21 mouse cellular contexts compared by ENCODE assay signal in genomic region chr11:115651680-115652079, GRCm38 (mm10).
"Had no signal": no experiment of that assay in that cellular context is flagged by ENCODE, and none has a peak within 500 bp of the region (broad histone marks: within the 10 kb centered on the region; RNA-seq: fewer than 3 reads in every experiment).

No protein-coding gene starts in this region.

- DNase-seq: kidney, postnatal 25 days; left cerebral cortex, postnatal 4 days; liver, postnatal 0 days; lung, embryonic 14.5 days; right cerebral cortex, adult 18-20 months; right cerebral cortex, postnatal 14 days; right cerebral cortex, postnatal 4 days; thymus, adult 2 months; thymus, postnatal 14 days; thymus, postnatal 4 days had no signal

- H3K9ac ChIP-seq: limb, embryonic 12.5 days; limb, embryonic 15.5 days; liver, embryonic 14.5 days; liver, postnatal 0 days; lung, embryonic 14.5 days; midbrain, embryonic 12.5 days; midbrain, embryonic 15.5 days; neural tube, embryonic 12.5 days; neural tube, embryonic 15.5 days had no signal

- H3K27ac ChIP-seq: kidney, postnatal 0 days; limb, embryonic 12.5 days; limb, embryonic 15.5 days; liver, embryonic 14.5 days; midbrain, embryonic 12.5 days; midbrain, embryonic 15.5 days; neural tube, embryonic 12.5 days; neural tube, embryonic 15.5 days; stomach, postnatal 0 days had no signal

- H3K4me1 ChIP-seq: limb, embryonic 12.5 days; midbrain, embryonic 12.5 days; midbrain, embryonic 15.5 days; neural tube, embryonic 12.5 days had no signal

- H3K4me3 ChIP-seq: limb, embryonic 12.5 days; limb, embryonic 15.5 days; midbrain, embryonic 12.5 days; midbrain, embryonic 15.5 days; neural tube, embryonic 12.5 days; neural tube, embryonic 15.5 days had no signal

- ATAC-seq: liver, postnatal 0 days; lung, postnatal 0 days; midbrain, embryonic 15.5 days had no signal

- H3K4me2 ChIP-seq: limb, embryonic 12.5 days; limb, embryonic 15.5 days; liver, embryonic 11.5 days; lung, embryonic 14.5 days; midbrain, embryonic 12.5 days; midbrain, embryonic 15.5 days; neural tube, embryonic 12.5 days; neural tube, embryonic 15.5 days had no signal

- H3K27me3 ChIP-seq: limb, embryonic 12.5 days; limb, embryonic 15.5 days; midbrain, embryonic 12.5 days; midbrain, embryonic 15.5 days; neural tube, embryonic 12.5 days; neural tube, embryonic 15.5 days had no signal

- H3K9me3 ChIP-seq: limb, embryonic 12.5 days; limb, embryonic 15.5 days; midbrain, embryonic 12.5 days; midbrain, embryonic 15.5 days; neural tube, embryonic 12.5 days; neural tube, embryonic 15.5 days had no signal
